Mouse (Mus musculus) liver, adult 2 months (tissue): ENCODE measurements around the gene Pccb.

ENCODE experiments used
- CTCF ChIP-seq: fragments of 200-500 bp; IDR thresholded peaks from 2 replicates; pipeline ENCODE4 v1.5.1; 2011; ENCODE audit warnings: low read depth, low read length, control low read depth
- POLR2A ChIP-seq: fragments of 200-500 bp; IDR thresholded peaks from 2 replicates; pipeline ENCODE4 v1.6.1; 2011; ENCODE audit warnings: low read length, control low read depth; ENCODE audit not compliant: insufficient read depth; ENCODE audit errors: extremely low read depth

DNA sequence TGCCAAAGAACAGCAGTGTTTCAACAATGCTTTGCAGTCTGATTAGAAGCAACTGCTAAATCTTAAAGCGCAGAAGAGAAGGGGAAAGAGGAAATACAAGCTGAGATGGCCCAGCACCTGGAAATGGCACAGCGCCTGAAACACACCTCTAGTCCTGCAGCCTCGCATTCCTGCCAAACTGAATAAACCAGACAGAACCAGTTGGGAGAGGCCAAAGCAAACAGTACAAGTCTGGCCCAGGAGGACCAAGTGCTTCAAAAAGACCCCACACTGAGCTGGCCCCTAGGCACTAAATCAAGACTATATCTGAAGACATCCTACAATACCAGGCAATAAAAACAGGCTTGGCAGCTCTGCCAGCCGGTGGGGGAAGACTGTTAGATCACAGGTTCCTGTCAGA is 28.8 kb downstream of the Pccb start:
- TF ChIP-seq CTCF: no peak
- no peak for TF ChIP-seq POLR2A
